Mouse (Mus musculus) neural tube, embryonic 14.5 days (tissue): ENCODE measurements at regions not wholly inside any gene's neighbourhood (a gene's known extent, or its start where the extent isn't known, plus 50 kb on each side); places are given as distances from the start of the nearest gene placed in this dataset.

Experiments used
- ATAC-seq: fragments of 200-750 bp; cut with Nextera tagmentation; 2 replicates; pipeline ENCODE4 v1.8.0; 2017; ENCODE audit warnings: low read depth, mild to moderate bottlenecking, moderate TSS enrichment, moderate library complexity
- H3K27ac ChIP-seq: fragments of 300-500 bp; sonication (generic); 2 replicates; pipeline ENCODE4 v1.5.1; 2014; ENCODE audit warnings: low read depth, mild to moderate bottlenecking, control low read depth, low read length, moderate library complexity, mixed read lengths
- H3K27me3 ChIP-seq: fragments of 300-500 bp; sonication (generic); 2 replicates; pipeline ENCODE4 v1.6.1; 2014; ENCODE audit warnings: low read length; ENCODE audit not compliant: control insufficient read depth, insufficient read depth
- H3K36me3 ChIP-seq: fragments of 300-500 bp; sonication (generic); 2 replicates; pipeline ENCODE4 v1.6.1; 2014; ENCODE audit warnings: low read length, mixed read lengths; ENCODE audit not compliant: control insufficient read depth, insufficient read depth
- H3K4me1 ChIP-seq: fragments of 300-500 bp; sonication (generic); 2 replicates; pipeline ENCODE4 v1.6.1; 2014; ENCODE audit warnings: low read length; ENCODE audit not compliant: control insufficient read depth, insufficient read depth
- H3K4me2 ChIP-seq: fragments of 300-500 bp; sonication (generic); 2 replicates; pipeline ENCODE4 v1.6.1; 2014; ENCODE audit warnings: mild to moderate bottlenecking, low read depth, low read length, control low read depth
- H3K4me3 ChIP-seq: fragments of 300-500 bp; sonication (generic); 2 replicates; pipeline ENCODE4 v1.5.1; 2014; ENCODE audit warnings: low read depth, low read length, control low read depth, mixed read lengths
- H3K9ac ChIP-seq: fragments of 300-500 bp; sonication (generic); replicated peaks from 2 replicates; pipeline ENCODE4 v1.6.1; 2014; ENCODE audit warnings: low read depth, mild to moderate bottlenecking, control low read depth, low read length, mixed read lengths
- H3K9me3 ChIP-seq: fragments of 300-500 bp; sonication (generic); 2 replicates; pipeline ENCODE4 v1.6.1; 2016; ENCODE audit warnings: low read length; ENCODE audit not compliant: control insufficient read depth
- WGBS: fragments of 180-500 bp; shearing (Covaris S2); extraction: QIAGEN DNeasy Blood & Tissue Kit; methylation state at CpG from one replicate; pipeline ENCODE4 v1.1.7; 2014; 5-methylcytosine and 5-hydroxymethylcytosine counted together

DNA sequence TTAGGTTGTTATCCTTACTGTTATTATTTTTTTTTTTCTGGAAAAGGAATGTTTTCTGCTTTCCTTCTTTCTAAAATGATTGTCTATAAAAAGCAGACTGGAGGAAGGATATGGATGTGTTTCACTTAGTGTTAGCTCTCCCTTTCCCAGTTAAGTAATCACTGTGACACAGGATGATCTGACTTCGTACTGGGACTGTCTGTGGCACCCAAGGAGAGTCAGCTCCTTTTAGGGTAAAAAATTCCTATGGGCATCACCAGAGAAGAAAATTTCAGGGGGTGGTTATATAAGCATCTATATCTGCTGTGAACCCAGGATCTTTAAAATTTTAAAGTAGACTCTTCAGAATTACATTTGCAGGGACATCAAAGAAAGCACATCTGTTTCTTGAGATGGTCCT, 411.2 kb upstream of the Fbxo33 start:
- H3K27me3 ChIP-seq: no peaks in the 10 kb centered on the region
- H3K4me3 ChIP-seq: no peak overlapping the region
- H3K4me1 ChIP-seq: no peaks in the 10 kb centered on the region
- ATAC-seq: no peak
- H3K4me2 ChIP-seq: no peak overlapping the region
- no peaks in the 10 kb centered on the region for H3K36me3 ChIP-seq
- H3K9ac ChIP-seq: no peak overlapping the region
- 73% methylated on average over 1 of the region's 1 CpGs for WGBS
- H3K27ac ChIP-seq: no peak overlapping the region
- H3K9me3 ChIP-seq: 0 out of 2 replicates have a peak, but pooled peaks cover 2% of the 10 kb centered on the region

DNA sequence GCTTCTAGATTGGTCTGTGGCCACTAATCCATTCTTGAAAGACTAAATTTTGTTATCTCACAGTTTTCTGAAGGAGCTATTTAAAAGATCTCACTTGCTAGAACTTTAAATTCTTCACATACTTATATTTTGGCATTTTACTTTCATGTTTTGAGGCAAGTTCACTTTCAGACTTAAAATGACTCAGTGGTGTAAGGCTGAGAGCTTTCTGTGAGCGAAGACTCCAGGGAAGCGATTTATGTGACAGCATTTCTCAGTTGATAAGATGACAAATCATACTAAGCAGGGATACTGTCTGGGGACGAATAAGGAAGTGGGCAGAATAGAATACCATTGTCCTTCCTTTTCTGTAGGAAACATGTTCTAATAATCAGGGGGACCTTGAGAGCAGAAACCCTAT, 403.6 kb upstream of the Fbxo33 start:
- Histone ChIP-seq H3K9me3 (0 out of 2 replicates have a peak, but pooled peaks cover 2% of the 10 kb centered on the region), H3K36me3 (no peaks in the 10 kb centered on the region), H3K4me3 (no peak overlapping the region), H3K9ac (no peak overlapping the region), H3K4me2 (no peak overlapping the region), H3K27ac (no peak overlapping the region), H3K27me3 (no peaks in the 10 kb centered on the region), H3K4me1 (no peaks in the 10 kb centered on the region)
- no peak for ATAC-seq
- 90% methylated on average over 3 of the region's 3 CpGs for WGBS

DNA sequence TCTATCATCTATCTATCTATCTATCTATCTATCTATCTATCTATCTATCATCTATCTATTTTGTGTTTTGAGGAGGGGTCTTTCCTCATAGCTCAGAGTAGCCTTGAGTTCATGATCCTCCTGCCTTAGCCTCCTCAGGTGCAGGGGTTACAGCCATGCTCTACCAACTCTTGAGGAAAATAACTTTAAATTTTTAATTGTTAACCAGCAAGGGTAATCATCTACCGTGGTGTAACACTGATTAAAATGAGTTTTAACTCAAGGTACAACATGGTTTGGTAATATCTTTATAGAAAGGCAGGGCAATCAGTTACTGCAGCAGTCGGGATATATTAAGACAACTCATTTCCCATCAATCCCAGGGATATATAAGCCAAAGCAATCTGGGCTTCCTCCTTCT, 401.6 kb upstream of the Fbxo33 start:
- no peak for ATAC-seq
- Histone ChIP-seq H3K4me2 (no peak overlapping the region), H3K9ac (no peak overlapping the region), H3K36me3 (no peaks in the 10 kb centered on the region), H3K27ac (no peak overlapping the region), H3K4me3 (no peak overlapping the region), H3K4me1 (no peaks in the 10 kb centered on the region), H3K9me3 (no peaks in the 10 kb centered on the region), H3K27me3 (no peaks in the 10 kb centered on the region)
- 79% methylated on average over 2 of the region's 2 CpGs for whole genome bisulfite sequencing

DNA sequence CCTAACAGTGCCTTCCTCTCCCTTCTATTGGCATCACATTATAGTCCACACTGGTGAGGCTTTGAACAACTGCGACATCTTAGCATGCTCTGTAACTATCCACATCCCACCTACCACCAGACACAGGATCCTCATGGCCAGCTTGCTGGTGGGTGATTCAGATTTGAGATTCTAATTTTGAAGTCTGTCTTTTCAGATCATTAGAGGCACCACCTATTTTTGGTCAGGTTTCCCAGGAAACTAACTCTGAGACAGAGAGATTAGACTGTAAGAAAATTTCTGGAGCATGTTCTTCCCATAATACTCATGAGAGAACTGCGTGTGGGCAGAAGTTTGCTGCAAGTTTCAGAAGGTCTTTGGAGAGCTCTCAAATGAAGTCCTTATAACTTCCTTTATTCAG, 400.8 kb upstream of the Fbxo33 start:
- Histone ChIP-seq H3K27ac (no peak overlapping the region), H3K9ac (no peak overlapping the region), H3K4me2 (no peak overlapping the region), H3K9me3 (no peaks in the 10 kb centered on the region), H3K4me1 (no peaks in the 10 kb centered on the region), H3K4me3 (no peak overlapping the region), H3K27me3 (no peaks in the 10 kb centered on the region), H3K36me3 (no peaks in the 10 kb centered on the region)
- ATAC-seq: no peak
- 86% methylated on average over 2 of the region's 2 CpGs for WGBS

DNA sequence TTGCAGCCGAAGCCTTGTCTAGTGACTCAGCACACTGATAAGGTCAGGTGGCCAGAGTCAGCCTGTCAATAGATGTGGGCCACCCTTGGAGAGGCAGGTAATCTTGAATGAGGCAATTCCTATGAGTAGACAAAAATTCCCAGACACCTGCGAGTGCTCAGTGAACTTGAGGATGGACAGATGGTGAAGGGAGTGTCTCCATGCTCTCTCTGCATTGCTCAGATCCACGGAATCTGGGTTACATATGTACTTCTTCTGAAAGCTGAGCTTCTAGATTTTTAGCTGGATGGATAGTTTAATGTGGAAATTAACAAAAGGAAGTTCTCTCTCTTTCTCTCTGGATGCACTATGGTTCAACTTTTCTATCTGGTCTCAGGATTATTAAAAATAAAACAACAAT, 396.6 kb upstream of the Fbxo33 start:
- H3K27me3 ChIP-seq: no peaks in the 10 kb centered on the region
- no peak overlapping the region for H3K9ac ChIP-seq
- H3K27ac ChIP-seq: no peak overlapping the region
- H3K4me2 ChIP-seq: no peak overlapping the region
- no peaks in the 10 kb centered on the region for H3K36me3 ChIP-seq
- H3K4me1 ChIP-seq: no peaks in the 10 kb centered on the region
- no peak overlapping the region for H3K4me3 ChIP-seq
- no peak for ATAC-seq
- 89% methylated on average over 3 of the region's 3 CpGs for WGBS
- no peaks in the 10 kb centered on the region for H3K9me3 ChIP-seq

DNA sequence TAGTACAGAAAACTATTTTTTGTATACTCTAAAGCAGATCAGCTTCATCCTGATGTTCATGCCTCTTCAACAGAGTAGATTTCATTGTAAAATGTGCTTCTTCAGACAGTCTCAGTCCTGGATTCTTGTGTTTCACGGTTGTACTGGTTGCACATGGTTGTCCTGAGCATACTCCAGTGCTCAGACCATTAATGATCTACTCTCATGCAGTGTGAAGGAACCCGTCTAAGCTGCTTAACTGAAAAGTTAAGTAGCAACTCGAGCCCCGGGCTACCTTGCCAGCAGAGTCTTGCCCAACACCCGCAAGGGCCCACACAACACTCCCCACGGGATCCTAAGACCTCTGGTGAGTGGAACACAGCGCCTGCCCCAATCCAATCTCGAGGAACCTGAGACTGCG, 380.3 kb upstream of the Fbxo33 start:
- Histone ChIP-seq H3K9ac (no peak overlapping the region), H3K4me2 (no peak overlapping the region), H3K27ac (no peak overlapping the region), H3K36me3 (no peaks in the 10 kb centered on the region), H3K4me1 (no peaks in the 10 kb centered on the region), H3K9me3 (no peaks in the 10 kb centered on the region), H3K4me3 (no peak overlapping the region), H3K27me3 (no peaks in the 10 kb centered on the region)
- WGBS: 86% methylated on average over 8 of the region's 9 CpGs
- ATAC-seq: no peak

DNA sequence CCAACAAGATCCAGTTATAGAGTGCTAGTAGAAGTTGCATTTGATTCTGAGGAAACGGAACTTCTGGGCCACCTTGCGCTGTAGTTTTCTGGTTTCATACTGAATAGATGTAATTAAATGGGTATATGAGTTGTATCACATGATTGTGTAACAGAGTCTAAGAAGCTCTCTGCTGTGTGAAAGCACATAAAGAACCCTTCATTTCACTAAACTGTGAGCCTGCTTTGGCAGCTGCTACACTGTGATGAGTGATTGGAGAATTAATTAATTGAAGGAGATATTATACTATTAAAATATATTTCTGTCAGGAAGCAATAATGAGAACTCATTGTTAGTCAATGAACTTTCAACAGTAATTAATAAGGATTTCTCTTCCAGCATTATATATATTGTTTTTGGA, 369.8 kb upstream of the Fbxo33 start:
- no peak for ATAC-seq
- Histone ChIP-seq H3K9me3 (no peaks in the 10 kb centered on the region), H3K9ac (no peak overlapping the region), H3K27ac (no peak overlapping the region), H3K4me3 (no peak overlapping the region), H3K27me3 (no peaks in the 10 kb centered on the region), H3K4me2 (no peak overlapping the region), H3K4me1 (no peaks in the 10 kb centered on the region), H3K36me3 (no peaks in the 10 kb centered on the region)
- WGBS: 95% methylated on average over 2 of the region's 2 CpGs

DNA sequence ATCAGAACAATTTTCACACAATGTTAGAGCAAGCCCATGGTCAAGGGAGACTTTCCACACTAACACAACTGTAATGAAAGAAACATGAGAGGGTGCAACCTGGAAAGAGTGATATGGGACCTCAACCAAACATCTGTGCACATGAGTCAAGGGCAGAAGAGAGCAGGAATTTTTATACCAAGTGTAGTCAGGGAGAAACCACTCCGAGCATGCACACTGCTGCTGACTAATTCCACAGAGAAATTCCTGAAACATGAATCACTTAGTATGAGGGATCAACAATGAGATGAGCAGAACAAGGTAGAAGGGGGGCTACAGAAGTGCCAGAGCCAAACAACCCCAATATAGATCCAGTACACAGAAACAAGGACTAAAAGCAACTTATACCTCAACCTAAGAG, 363.1 kb upstream of the Fbxo33 start:
- H3K27me3 ChIP-seq: no peaks in the 10 kb centered on the region
- no peaks in the 10 kb centered on the region for H3K36me3 ChIP-seq
- no peak overlapping the region for H3K4me2 ChIP-seq
- H3K9ac ChIP-seq: no peak overlapping the region
- WGBS: 84% methylated on average over 1 of the region's 1 CpGs
- H3K4me1 ChIP-seq: no peaks in the 10 kb centered on the region
- ATAC-seq: no peak
- no peak overlapping the region for H3K4me3 ChIP-seq
- no peaks in the 10 kb centered on the region for H3K9me3 ChIP-seq
- H3K27ac ChIP-seq: no peak overlapping the region

DNA sequence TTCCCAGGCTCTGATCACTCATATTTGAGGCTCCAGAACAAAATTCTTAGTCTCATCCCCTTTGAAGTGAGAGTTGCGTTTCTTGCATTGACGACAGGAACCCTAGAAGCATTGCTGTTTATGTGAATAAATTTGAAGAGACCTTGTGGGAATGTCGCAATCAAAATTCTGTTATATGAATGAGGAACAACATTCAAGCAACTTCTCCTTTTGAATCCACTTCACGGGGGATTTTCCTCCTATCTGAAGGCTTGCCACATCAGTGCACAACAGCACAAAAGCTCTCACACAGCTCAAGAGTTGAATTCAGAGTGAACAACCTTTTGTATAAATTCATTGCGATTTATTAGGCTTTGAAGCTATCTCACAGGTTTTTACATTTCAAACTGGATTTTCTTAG, 360.2 kb upstream of the Fbxo33 start:
- Histone ChIP-seq H3K9ac (no peak overlapping the region), H3K27me3 (no peaks in the 10 kb centered on the region), H3K27ac (no peak overlapping the region), H3K4me1 (no peaks in the 10 kb centered on the region), H3K4me2 (no peak overlapping the region), H3K9me3 (no peaks in the 10 kb centered on the region), H3K36me3 (no peaks in the 10 kb centered on the region), H3K4me3 (no peak overlapping the region)
- ATAC-seq: no peak
- WGBS: 78% methylated on average over 5 of the region's 5 CpGs

DNA sequence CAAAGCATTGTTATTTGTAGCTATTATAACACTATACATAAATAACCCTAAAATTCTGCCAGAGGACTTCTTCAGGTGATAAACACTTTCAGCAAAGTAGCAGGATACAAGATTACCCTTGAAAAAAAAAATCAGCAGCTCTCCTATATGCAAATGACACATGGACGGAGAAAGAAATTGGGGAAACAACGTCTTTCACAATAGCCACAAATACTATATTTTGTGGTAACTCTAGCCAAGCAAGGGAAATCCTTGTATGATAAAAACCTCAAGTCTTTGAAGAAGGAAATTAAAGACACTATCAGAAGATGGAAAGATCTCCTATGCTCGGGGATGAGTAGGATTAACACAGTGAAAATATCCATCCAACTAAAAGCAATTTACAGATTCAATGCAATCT, 344.4 kb upstream of the Fbxo33 start:
- Histone ChIP-seq H3K36me3 (no peaks in the 10 kb centered on the region), H3K9ac (no peak overlapping the region), H3K27me3 (no peaks in the 10 kb centered on the region), H3K4me3 (no peak overlapping the region), H3K4me2 (no peak overlapping the region), H3K27ac (no peak overlapping the region), H3K4me1 (no peaks in the 10 kb centered on the region), H3K9me3 (no peaks in the 10 kb centered on the region)
- no peak for ATAC-seq
- 88% methylated on average over 3 of the region's 3 CpGs for WGBS
